Mouse (Mus musculus): ENCODE data around the gene Nfil3.

The Nfil3 gene

GRCm38 (mm10) chr13:52981441-52982281 is 788 bp upstream of the Nfil3 start:
- peak; percentile 26 for DNase-seq (ENCODE audit: low spot score)

- peak; percentile 75 for DNase-seq (ENCODE audit: low spot score)
These were observed 492 bp downstream of the Nfil3 start for GRCm38 (mm10) chr13:52980211-52980950.

GRCm38 (mm10) chr13:52979331-52980051 is 1.4 kb downstream of the Nfil3 start:
- DNase-seq (ENCODE audit: low spot score), result no peak

- DNase-seq (ENCODE audit: low spot score), result no peak
These were observed 2.4 kb downstream of the Nfil3 start for GRCm38 (mm10) chr13:52978321-52978981.

- DNase-seq (ENCODE audit: low spot score), result no peak
These were observed 3.1 kb downstream of the Nfil3 start for GRCm38 (mm10) chr13:52977757-52978156.

GRCm38 (mm10) chr13:52977221-52977609 is 3.7 kb downstream of the Nfil3 start:
- no peak for DNase-seq (ENCODE audit: low spot score)

- no peak for DNase-seq (ENCODE audit: low spot score)
These were observed 4.2 kb downstream of the Nfil3 start for GRCm38 (mm10) chr13:52976510-52977220.

GRCm38 (mm10) chr13:52976130-52976509 is 4.8 kb downstream of the Nfil3 start:
- no peak for DNase-seq (ENCODE audit: low spot score)

GRCm38 (mm10) chr13:52974676-52975075 is 6.2 kb downstream of the Nfil3 start:
- DNase-seq (ENCODE audit: low spot score), result no peak

- DNase-seq (ENCODE audit: low spot score), result no peak
These were observed 7.4 kb downstream of the Nfil3 start for GRCm38 (mm10) chr13:52973427-52973826.

GRCm38 (mm10) chr13:52972626-52973025 is 8.2 kb downstream of the Nfil3 start:
- no peak for DNase-seq (ENCODE audit: low spot score)

- DNase-seq (ENCODE audit: low spot score), result no peak
These were observed 10.0 kb downstream of the Nfil3 start for GRCm38 (mm10) chr13:52970876-52971275.

GRCm38 (mm10) chr13:52962922-52963321 is 18.0 kb downstream of the Nfil3 start:
- no peak for DNase-seq (ENCODE audit: low spot score)

GRCm38 (mm10) chr13:52962361-52962760 is 18.5 kb downstream of the Nfil3 start:
- no peak for DNase-seq (ENCODE audit: low spot score)

- no peak for DNase-seq (ENCODE audit: low spot score)
These were observed 26.9 kb downstream of the Nfil3 start for GRCm38 (mm10) chr13:52953779-52954553.

GRCm38 (mm10) chr13:52949211-52949610 is 31.7 kb downstream of the Nfil3 start:
- DNase-seq (ENCODE audit: low spot score), result no peak

GRCm38 (mm10) chr13:52947545-52947944 is 33.3 kb downstream of the Nfil3 start:
- no peak for DNase-seq (ENCODE audit: low spot score)

GRCm38 (mm10) chr13:52945769-52946168 is 35.1 kb downstream of the Nfil3 start:
- DNase-seq (ENCODE audit: low spot score), result no peak

- DNase-seq (ENCODE audit: low spot score), result no peak
These were observed 36.8 kb downstream of the Nfil3 start for GRCm38 (mm10) chr13:52944116-52944515.

GRCm38 (mm10) chr13:52942876-52943388 is 37.9 kb downstream of the Nfil3 start:
- DNase-seq (ENCODE audit: low spot score), result no peak

Measured in T-cell, adult 2 months (primary cell).